Mouse (Mus musculus) adrenal gland, postnatal 14 days (tissue): Measurements from ENCODE around the gene Emd. TPM values are rescaled to one million over a fixed set of nuclear protein-coding genes. Genes with fewer than 3 reads are reported as not detected.
A peak's percentile ranks its signal among the peaks of the same experiment; 100 is the strongest.

Source experiments
- DNase-seq: peaks from one replicate; pipeline ENCODE4 v3.0.0; 2021; ENCODE audit warnings: mixed read lengths
- microRNA-seq, 2 experiments: library from miRNA; unstranded; fragments of <30 nt; microRNA quantifications; one replicate each; pipeline ENCODE4 v1.2.0; 2021
- total RNA-seq: library from RNA; stranded (reverse); gene quantifications from 2 replicates; pipeline ENCODE4 v1.2.3, GENCODE M21; 2021

The Emd gene
- total RNA-seq, 1 experiment from 2014 or later = 67.7 TPM

GRCm38 (mm10) chrX:74273422-74274322 lies 19.2 kb downstream of the Emd start:
- DNase-seq = peak; percentile 22

GRCm38 (mm10) chrX:74277916-74278315 lies 23.4 kb downstream of the Emd start:
- no peak for DNase-seq

GRCm38 (mm10) chrX:74281041-74281731 lies 26.7 kb downstream of the Emd start:
- no peak for DNase-seq

GRCm38 (mm10) chrX:74281732-74282394 lies 27.4 kb downstream of the Emd start, which contains the start of the genes Taz and Dnase1l1:
TSS of gene Taz (plus strand) at chrX:74281912.
TSS of gene Dnase1l1 (minus strand) at chrX:74282337.
- peak; percentile 89 for DNase-seq

GRCm38 (mm10) chrX:74282395-74283091 lies 28.1 kb downstream of the Emd start:
- DNase-seq = peak; percentile 91

GRCm38 (mm10) chrX:74283092-74283437 lies 28.6 kb downstream of the Emd start:
- no peak for DNase-seq

GRCm38 (mm10) chrX:74293431-74293830 lies 38.9 kb downstream of the Emd start:
- no peak for DNase-seq

GRCm38 (mm10) chrX:74296538-74297448 lies 42.3 kb downstream of the Emd start, which contains the start of gene Atp6ap1:
TSS of gene Atp6ap1 (plus strand) at chrX:74297097.
- DNase-seq = peak; percentile 95

GRCm38 (mm10) chrX:74298348-74298747 lies 43.9 kb downstream of the Emd start:
- DNase-seq = no peak

GRCm38 (mm10) chrX:74299721-74300120 lies 45.2 kb downstream of the Emd start:
- no peak for DNase-seq

GRCm38 (mm10) chrX:74304867-74305700 lies 50.6 kb downstream of the Emd start, which contains the start of gene Gdi1:
TSS of gene Gdi1 (plus strand) at chrX:74304998.
- peak; percentile 83 for DNase-seq

Small RNA genes lying within 50 kb of the gene (microRNA-seq; reads per million reads assigned to microRNA genes)
- gene Mir7091 = 0 to 0.43 reads per million in 2 experiments

Other genes starting within 250 kb of the Emd start
- 101 and 105 TPM in 2 replicates for gene Irak1, start 230.8 kb upstream of the Emd start, total RNA-seq
- not detected in 2 replicates for gene Opn1mw, start 127.2 kb upstream of the Emd start, total RNA-seq
- gene Mecp2, start 119.3 kb upstream of the Emd start, total RNA-seq = 31.6 and 36.4 TPM in 2 replicates
- not detected in 2 replicates for gene Tex28, start 86.8 kb upstream of the Emd start, total RNA-seq
- not detected in 2 replicates for gene Tktl1, start 77.4 kb upstream of the Emd start, total RNA-seq
- gene Flna, start 4.9 kb upstream of the Emd start, total RNA-seq = 138 and 176 TPM in 2 replicates
- 289 and 296 TPM in 2 replicates for gene Rpl10, start 16.1 kb downstream of the Emd start, total RNA-seq
- gene Taz, start 27.2 kb downstream of the Emd start, total RNA-seq = 61.6 and 72.0 TPM in 2 replicates
- gene Dnase1l1, start 27.6 kb downstream of the Emd start, total RNA-seq = 9.0 and 12.7 TPM in 2 replicates
- 150 and 155 TPM in 2 replicates for gene Atp6ap1, start 42.4 kb downstream of the Emd start, total RNA-seq
- gene Gdi1, start 50.3 kb downstream of the Emd start, total RNA-seq = 150 and 180 TPM in 2 replicates
- gene Fam50a, start 58.3 kb downstream of the Emd start, total RNA-seq = 53.1 and 56.0 TPM in 2 replicates
- 7.7 and 9.0 TPM in 2 replicates for gene Plxna3, start 74.4 kb downstream of the Emd start, total RNA-seq
- gene Lage3, start 98.9 kb downstream of the Emd start, total RNA-seq = 54.2 and 55.1 TPM in 2 replicates
- 49.6 and 51.5 TPM in 2 replicates for gene Ubl4a, start 118.5 kb downstream of the Emd start, total RNA-seq
- gene Slc10a3, start 118.7 kb downstream of the Emd start, total RNA-seq = 18.9 and 21.5 TPM in 2 replicates
- 26.6 and 29.7 TPM in 2 replicates for gene Fam3a, start 138.6 kb downstream of the Emd start, total RNA-seq
- gene Ikbkg, start 138.6 kb downstream of the Emd start, total RNA-seq = 56.3 and 56.5 TPM in 2 replicates
- gene G6pdx, start 174.5 kb downstream of the Emd start, total RNA-seq = 105 and 114 TPM in 2 replicates
- gene Gm6880, start 226.7 kb downstream of the Emd start, total RNA-seq = not detected in 2 replicates